Mouse (Mus musculus): Measurements from ENCODE around the gene Gm10337. TPM values are rescaled to one million over a fixed set of nuclear protein-coding genes. Genes with fewer than 3 reads are reported as not detected.

The Gm10337 gene
- total and polyA plus RNA-seq, 3 experiments = not detected

GRCm38 (mm10) chr15:102498322-102498721, 5.2 kb upstream of the Gm10337 start:
- Histone ChIP-seq H3K4me3 (ENCODE audit: control insufficient read depth in 1 of 2, insufficient read depth in 1 of 2, low read depth in 2 of 2, low read length in 2 of 2) (no peak overlapping the region), H3K27ac (ENCODE audit: control insufficient read depth, low read depth, low read length) (no peak overlapping the region), H3K27me3 (ENCODE audit: control insufficient read depth in 1 of 2, insufficient read depth in 2 of 2, low read length in 2 of 2) (no peaks in the 10 kb centered on the region), H3K79me2 (ENCODE audit: control insufficient read depth, insufficient read depth, low read length, poor library complexity) (peaks cover 10% of the 10 kb centered on the region; the same call in 1 of the 2 replicates), H3K9me3 (replicated peaks; ENCODE audit: insufficient read depth, low read length) (no peaks in the 10 kb centered on the region), H3K36me3 (ENCODE audit: control insufficient read depth in 1 of 2, insufficient read depth in 2 of 2, low read length in 2 of 2) (peaks cover 45 to 70% of the 10 kb centered on the region in 2 experiments), H3K9ac (ENCODE audit: control insufficient read depth, low read depth, low read length, poor library complexity, severe bottlenecking) (no peak overlapping the region), H3K4me1 (ENCODE audit: control insufficient read depth in 1 of 2, insufficient read depth in 2 of 2, low read length in 2 of 2) (peaks cover 7 to 23% of the 10 kb centered on the region in 2 experiments; a peak in 3 of 4 replicates)
- DNase-seq (ENCODE audit: low read depth, low spot score) = no peak
- TF ChIP-seq POLR2AphosphoS2 (IDR thresholded peaks at IDR 0.05; ENCODE audit: low read length) = no peak
- no peak for TF ChIP-seq POLR2AphosphoS5 (IDR thresholded peaks at IDR 0.05; ENCODE audit: borderline replicate concordance, low read depth, low read length)
- TF ChIP-seq ELF1 (IDR thresholded peaks at IDR 0.05; ENCODE audit: low read depth, low read length) = no peak
- TF ChIP-seq ZC3H11A (IDR thresholded peaks at IDR 0.05; ENCODE audit: low read depth, low read length) = no peak
- TF ChIP-seq ETS1 (IDR thresholded peaks at IDR 0.05; ENCODE audit: low read depth, low read length) = no peak
- TF ChIP-seq MEF2A (IDR thresholded peaks at IDR 0.05; ENCODE audit: extremely low read depth, insufficient replicate concordance, low read depth, low read length, poor library complexity, severe bottlenecking) = no peak
- no peak for TF ChIP-seq MAZ (IDR thresholded peaks at IDR 0.05; ENCODE audit: low read depth, low read length)
- no peak for TF ChIP-seq MYC (IDR thresholded peaks at IDR 0.05; ENCODE audit: low read depth, low read length)
- TF ChIP-seq BHLHE40 (IDR thresholded peaks at IDR 0.05; ENCODE audit: borderline replicate concordance, low read depth, low read length) = no peak
- TF ChIP-seq MXI1 (IDR thresholded peaks at IDR 0.05; ENCODE audit: low read depth, low read length) = no peak
- no peak for TF ChIP-seq MAX (IDR thresholded peaks at IDR 0.05; ENCODE audit: low read length)
- no peak for TF ChIP-seq EP300 (IDR thresholded peaks at IDR 0.05; ENCODE audit: low read depth in 1 of 2, low read length in 2 of 2)
- TF ChIP-seq NELFE (IDR thresholded peaks at IDR 0.05; ENCODE audit: low read depth, low read length) = no peak

GRCm38 (mm10) chr15:102499370-102499769, 4.2 kb upstream of the Gm10337 start:
- H3K27me3 ChIP-seq (ENCODE audit: control insufficient read depth in 1 of 2, insufficient read depth in 2 of 2, low read length in 2 of 2) = no peaks in the 10 kb centered on the region
- H3K4me1 ChIP-seq (ENCODE audit: control insufficient read depth in 1 of 2, insufficient read depth in 2 of 2, low read length in 2 of 2) = peaks cover 7 to 23% of the 10 kb centered on the region in 2 experiments; a peak in 3 of 4 replicates
- no peaks in the 10 kb centered on the region for H3K9me3 ChIP-seq (replicated peaks; ENCODE audit: insufficient read depth, low read length)
- H3K79me2 ChIP-seq (ENCODE audit: control insufficient read depth, insufficient read depth, low read length, poor library complexity) = peaks cover 5% of the 10 kb centered on the region; the same call in 1 of the 2 replicates
- peak; percentile 96 for DNase-seq (ENCODE audit: low read depth, low spot score)
- no peak overlapping the region for H3K9ac ChIP-seq (ENCODE audit: control insufficient read depth, low read depth, low read length, poor library complexity, severe bottlenecking)
- peaks cover 43 to 61% of the 10 kb centered on the region in 2 experiments for H3K36me3 ChIP-seq (ENCODE audit: control insufficient read depth in 1 of 2, insufficient read depth in 2 of 2, low read length in 2 of 2)
- H3K4me3 ChIP-seq (ENCODE audit: control insufficient read depth in 1 of 2, insufficient read depth in 1 of 2, low read depth in 2 of 2, low read length in 2 of 2) = no peak overlapping the region
- peak overlapping the region; percentile 45 for H3K27ac ChIP-seq (ENCODE audit: control insufficient read depth, low read depth, low read length)
- TF ChIP-seq TCF12 (IDR thresholded peaks at IDR 0.05; ENCODE audit: low read depth, low read length) = 0 out of 2 replicates have a peak, but pooled peaks have one; percentile 39
- TF ChIP-seq GATA1 (IDR thresholded peaks at IDR 0.05; ENCODE audit: low read depth, low read length) = peak; percentile 66
- TF ChIP-seq SIN3A (IDR thresholded peaks at IDR 0.05; ENCODE audit: low read length) = peak; percentile 93
- 0 out of 2 replicates have a peak, but pooled peaks have one; percentile 19 for TF ChIP-seq MEF2A (IDR thresholded peaks at IDR 0.05; ENCODE audit: extremely low read depth, insufficient replicate concordance, low read depth, low read length, poor library complexity, severe bottlenecking)
- peak; percentile 64 for TF ChIP-seq MYC (IDR thresholded peaks at IDR 0.05; ENCODE audit: low read depth, low read length)
- TF ChIP-seq MAX (IDR thresholded peaks at IDR 0.05; ENCODE audit: low read length) = peak; percentile 80
- TF ChIP-seq ELF1 (IDR thresholded peaks at IDR 0.05; ENCODE audit: low read depth, low read length) = 0 out of 2 replicates have a peak, but pooled peaks have one; percentile 15
- peak in 1 of 2 experiments; percentile 31; a peak in 2 of 4 replicates for TF ChIP-seq POLR2A (IDR thresholded peaks at IDR 0.05; ENCODE audit: control insufficient read depth in 1 of 2, insufficient read depth in 1 of 2, low read depth in 1 of 2, low read length in 2 of 2, poor library complexity in 1 of 2)
- no peak for TF ChIP-seq KAT2A (conservative IDR thresholded peaks at IDR 0.05; ENCODE audit: low read depth, low read length)
- TF ChIP-seq GABPA (IDR thresholded peaks at IDR 0.05; ENCODE audit: low read depth, low read length) = no peak
- peak; percentile 69; the same call in 1 of the 2 replicates for TF ChIP-seq POLR2AphosphoS2 (IDR thresholded peaks at IDR 0.05; ENCODE audit: low read length)
- no peak for TF ChIP-seq CHD2 (IDR thresholded peaks at IDR 0.05; ENCODE audit: low read length)
- TF ChIP-seq ZNF384 (IDR thresholded peaks at IDR 0.05; ENCODE audit: low read depth, low read length) = peak; percentile 17; the same call in 1 of the 2 replicates
- TF ChIP-seq ZMIZ1 (IDR thresholded peaks at IDR 0.05; ENCODE audit: low read depth, low read length) = peak; percentile 57; the same call in 1 of the 2 replicates
- TF ChIP-seq EP300 (IDR thresholded peaks at IDR 0.05; ENCODE audit: low read depth in 1 of 2, low read length in 2 of 2) = peak; percentile 41 to 70
- peak; percentile 89 for TF ChIP-seq MXI1 (IDR thresholded peaks at IDR 0.05; ENCODE audit: low read depth, low read length)
- no peak for TF ChIP-seq CTCF (IDR thresholded peaks at IDR 0.05 in 2 of 3, conservative IDR thresholded peaks at IDR 0.05 in 1 of 3; ENCODE audit: control insufficient read depth in 1 of 3, insufficient read depth in 1 of 3, low read depth in 2 of 3, low read length in 3 of 3, poor library complexity in 1 of 3, severe bottlenecking in 1 of 3)
- TF ChIP-seq MAFK (IDR thresholded peaks at IDR 0.05; ENCODE audit: borderline replicate concordance, low read depth, low read length) = no peak
- TF ChIP-seq ETS1 (IDR thresholded peaks at IDR 0.05; ENCODE audit: low read depth, low read length) = peak; percentile 84
- no peak for TF ChIP-seq TAL1 (IDR thresholded peaks at IDR 0.05; ENCODE audit: low read length)
- peak; percentile 77 for TF ChIP-seq MAZ (IDR thresholded peaks at IDR 0.05; ENCODE audit: low read depth, low read length)
- TF ChIP-seq USF1 (IDR thresholded peaks at IDR 0.05; ENCODE audit: low read depth, low read length) = peak; percentile 80
- peak; percentile 68 for TF ChIP-seq RCOR1 (IDR thresholded peaks at IDR 0.05; ENCODE audit: low read depth, low read length)
- 0 out of 2 replicates have a peak, but pooled peaks have one; percentile 9 for TF ChIP-seq SMC3 (IDR thresholded peaks at IDR 0.05; ENCODE audit: low read depth, low read length)
- no peak for TF ChIP-seq CHD1 (IDR thresholded peaks at IDR 0.05; ENCODE audit: low read depth, low read length)

All from MEL (cell line).